Mouse (Mus musculus): ENCODE data around the gene Adgrb3.

- TF ChIP-seq CTCF (IDR thresholded peaks at IDR 0.05; ENCODE audit: insufficient read depth, low read depth, low read length) (no peak), POLR2A (IDR thresholded peaks at IDR 0.05; ENCODE audit: insufficient read depth, low read depth, low read length) (no peak)
These were observed 74.2 kb downstream of the Adgrb3 start for GRCm38 (mm10) chr1:25755265-25755664.

All from olfactory bulb, adult 2 months (tissue).